Mouse (Mus musculus): Measurements from ENCODE around the gene Opa3. TPM values are rescaled to one million over a fixed set of nuclear protein-coding genes. Genes with fewer than 3 reads are reported as not detected.

The Opa3 gene
- polyA plus RNA-seq, 2 experiments: 8.3 to 12.8 TPM

GRCm38 (mm10) chr7:19304501-19305412 is 76.6 kb downstream of the Opa3 start:
- H3K4me1 ChIP-seq (replicated peaks; ENCODE audit: control insufficient read depth in 2 of 2, insufficient read depth in 2 of 2, low read length in 1 of 2): peaks cover 6 to 11% of the 10 kb centered on the region in 2 experiments; a peak in 3 of 4 replicates
- H3K9ac ChIP-seq (replicated peaks): no peak overlapping the region
- H3K4me3 ChIP-seq (ENCODE audit: insufficient read depth in 1 of 2, low read depth in 2 of 2, low read length in 2 of 2): peak overlapping the region in 1 of 2 experiments; percentile 10; a peak in 2 of 4 replicates
- no peak overlapping the region for H3K27ac ChIP-seq
- TF ChIP-seq EP300 (IDR thresholded peaks at IDR 0.05; ENCODE audit: low read depth) (no peak), CTCF (IDR thresholded peaks at IDR 0.05; ENCODE audit: low read depth) (no peak)
- ATAC-seq (ENCODE audit: insufficient read depth): no peak
- H3K4me2 ChIP-seq (ENCODE audit: low read depth): peak overlapping the region; percentile 26
- no peaks in the 10 kb centered on the region for H3K9me3 ChIP-seq (ENCODE audit: control insufficient read depth, low read length)
- WGBS (ENCODE audit: insufficient replicate concordance): 2% methylated on average over 48 of the region's 48 CpGs
- H3K36me3 ChIP-seq (replicated peaks; ENCODE audit: control insufficient read depth, insufficient read depth, low read depth): no peaks in the 10 kb centered on the region
- DNase-seq (ENCODE audit: low read depth in 3 of 3, low spot score in 3 of 3): no peak
- H3K27me3 ChIP-seq (ENCODE audit: control insufficient read depth, insufficient read depth, low read length): peaks cover 71% of the 10 kb centered on the region

GRCm38 (mm10) chr7:19305413-19305735 is 77.2 kb downstream of the Opa3 start:
- DNase-seq (ENCODE audit: low read depth in 3 of 3, low spot score in 3 of 3) (no peak), ATAC-seq (ENCODE audit: insufficient read depth) (no peak)
- WGBS (ENCODE audit: insufficient replicate concordance): 9% methylated on average over 6 of the region's 6 CpGs
- H3K4me3 ChIP-seq (ENCODE audit: insufficient read depth in 1 of 2, low read depth in 2 of 2, low read length in 2 of 2): no peak overlapping the region
- no peaks in the 10 kb centered on the region for H3K36me3 ChIP-seq (replicated peaks; ENCODE audit: control insufficient read depth, insufficient read depth, low read depth)
- no peak overlapping the region for H3K9ac ChIP-seq (replicated peaks)
- TF ChIP-seq CTCF (IDR thresholded peaks at IDR 0.05; ENCODE audit: low read depth) (no peak), EP300 (IDR thresholded peaks at IDR 0.05; ENCODE audit: low read depth) (no peak)
- no peaks in the 10 kb centered on the region for H3K9me3 ChIP-seq (ENCODE audit: control insufficient read depth, low read length)
- no peak overlapping the region for H3K27ac ChIP-seq
- H3K27me3 ChIP-seq (ENCODE audit: control insufficient read depth, insufficient read depth, low read length): peaks cover 71% of the 10 kb centered on the region
- H3K4me2 ChIP-seq (ENCODE audit: low read depth): no peak overlapping the region
- H3K4me1 ChIP-seq (replicated peaks; ENCODE audit: control insufficient read depth in 2 of 2, insufficient read depth in 2 of 2, low read length in 1 of 2): peaks cover 6 to 11% of the 10 kb centered on the region in 2 experiments; a peak in 3 of 4 replicates

MicroRNA genes within 50 kb of the gene (microRNA counts, 519-probe panel; counts per million panel counts)
- microRNA mmu-miR-330: 69.9 counts per million

Small RNAs within 50 kb of the gene (microRNA-seq; reads per million reads assigned to microRNA genes)
- 240 reads per million, percentile 58 among the genes with 10 or more reads in this experiment for gene Mir330

Other genes with a start within 250 kb of the Opa3 start
- not detected in 2 replicates for gene Nanos2, start 240.9 kb upstream of the Opa3 start, polyA plus RNA-seq (2012; rRNA removed)
- gene Nanos2, start 240.9 kb upstream of the Opa3 start, polyA plus RNA-seq (2014; fragmentation: Nextera tagmentation; extraction: Ambion mirVana): not detected in 2 replicates
- gene Mypop, start 237.1 kb upstream of the Opa3 start, polyA plus RNA-seq (2012; rRNA removed): 0.20 and 0.21 TPM in 2 replicates
- gene Mypop, start 237.1 kb upstream of the Opa3 start, polyA plus RNA-seq (2014; fragmentation: Nextera tagmentation; extraction: Ambion mirVana): 0.30 and 0.34 TPM in 2 replicates
- gene Irf2bp1, start 224.3 kb upstream of the Opa3 start, polyA plus RNA-seq (2012; rRNA removed): 6.8 and 8.3 TPM in 2 replicates
- gene Irf2bp1, start 224.3 kb upstream of the Opa3 start, polyA plus RNA-seq (2014; fragmentation: Nextera tagmentation; extraction: Ambion mirVana): 6.8 and 7.9 TPM in 2 replicates
- 12.2 and 13.9 TPM in 2 replicates for gene Foxa3, start 204.8 kb upstream of the Opa3 start, polyA plus RNA-seq (2012; rRNA removed)
- 25.7 and 26.5 TPM in 2 replicates for gene Foxa3, start 204.8 kb upstream of the Opa3 start, polyA plus RNA-seq (2014; fragmentation: Nextera tagmentation; extraction: Ambion mirVana)
- gene Sympk, start 204.0 kb upstream of the Opa3 start, polyA plus RNA-seq (2012; rRNA removed): 27.3 and 29.1 TPM in 2 replicates
- 10.7 and 11.8 TPM in 2 replicates for gene Sympk, start 204.0 kb upstream of the Opa3 start, polyA plus RNA-seq (2014; fragmentation: Nextera tagmentation; extraction: Ambion mirVana)
- not detected in 2 replicates for gene Rsph6a, start 173.6 kb upstream of the Opa3 start, polyA plus RNA-seq (2012; rRNA removed)
- not detected in 2 replicates for gene Rsph6a, start 173.6 kb upstream of the Opa3 start, polyA plus RNA-seq (2014; fragmentation: Nextera tagmentation; extraction: Ambion mirVana)
- 18.1 and 20.2 TPM in 2 replicates for gene Dmwd, start 152.1 kb upstream of the Opa3 start, polyA plus RNA-seq (2012; rRNA removed)
- 3.5 and 3.7 TPM in 2 replicates for gene Dmwd, start 152.1 kb upstream of the Opa3 start, polyA plus RNA-seq (2014; fragmentation: Nextera tagmentation; extraction: Ambion mirVana)
- 17.9 and 20.7 TPM in 2 replicates for gene Dmpk, start 144.5 kb upstream of the Opa3 start, polyA plus RNA-seq (2012; rRNA removed)
- gene Dmpk, start 144.5 kb upstream of the Opa3 start, polyA plus RNA-seq (2014; fragmentation: Nextera tagmentation; extraction: Ambion mirVana): 8.3 and 10.6 TPM in 2 replicates
- gene Six5, start 133.7 kb upstream of the Opa3 start, polyA plus RNA-seq (2012; rRNA removed): 3.3 and 4.3 TPM in 2 replicates
- 0.60 and 1.3 TPM in 2 replicates for gene Six5, start 133.7 kb upstream of the Opa3 start, polyA plus RNA-seq (2014; fragmentation: Nextera tagmentation; extraction: Ambion mirVana)
- 0.14 and 0.25 TPM in 2 replicates for gene Gm4969, start 110.0 kb upstream of the Opa3 start, polyA plus RNA-seq (2012; rRNA removed)
- gene Gm4969, start 110.0 kb upstream of the Opa3 start, polyA plus RNA-seq (2014; fragmentation: Nextera tagmentation; extraction: Ambion mirVana): 0.16 and 0.22 TPM in 2 replicates
- gene Fbxo46, start 108.5 kb upstream of the Opa3 start, polyA plus RNA-seq (2012; rRNA removed): 2.0 and 2.6 TPM in 2 replicates
- 2.6 and 3.0 TPM in 2 replicates for gene Fbxo46, start 108.5 kb upstream of the Opa3 start, polyA plus RNA-seq (2014; fragmentation: Nextera tagmentation; extraction: Ambion mirVana)
- gene Qpctl, start 79.0 kb upstream of the Opa3 start, polyA plus RNA-seq (2012; rRNA removed): 2.2 and 2.3 TPM in 2 replicates
- gene Qpctl, start 79.0 kb upstream of the Opa3 start, polyA plus RNA-seq (2014; fragmentation: Nextera tagmentation; extraction: Ambion mirVana): 2.3 and 3.0 TPM in 2 replicates
- gene Snrpd2, start 78.6 kb upstream of the Opa3 start, polyA plus RNA-seq (2012; rRNA removed): 40.7 and 67.5 TPM in 2 replicates
- gene Snrpd2, start 78.6 kb upstream of the Opa3 start, polyA plus RNA-seq (2014; fragmentation: Nextera tagmentation; extraction: Ambion mirVana): 75.3 and 76.0 TPM in 2 replicates
- 0.05 and 0.16 TPM in 2 replicates for gene Gipr, start 62.2 kb upstream of the Opa3 start, polyA plus RNA-seq (2012; rRNA removed)
- gene Gipr, start 62.2 kb upstream of the Opa3 start, polyA plus RNA-seq (2014; fragmentation: Nextera tagmentation; extraction: Ambion mirVana): 0.10 TPM in 1 of 2 replicates, not detected in the other
- 6.1 and 7.3 TPM in 2 replicates for gene Eml2, start 51.9 kb upstream of the Opa3 start, polyA plus RNA-seq (2012; rRNA removed)
- gene Eml2, start 51.9 kb upstream of the Opa3 start, polyA plus RNA-seq (2014; fragmentation: Nextera tagmentation; extraction: Ambion mirVana): 0.98 and 1.3 TPM in 2 replicates
- gene Gpr4, start 15.8 kb upstream of the Opa3 start, polyA plus RNA-seq (2012; rRNA removed): 0.35 and 0.53 TPM in 2 replicates
- 0.10 and 0.23 TPM in 2 replicates for gene Gpr4, start 15.8 kb upstream of the Opa3 start, polyA plus RNA-seq (2014; fragmentation: Nextera tagmentation; extraction: Ambion mirVana)
- gene Vasp, start 43.5 kb downstream of the Opa3 start, polyA plus RNA-seq (2012; rRNA removed): 35.3 and 39.9 TPM in 2 replicates
- gene Vasp, start 43.5 kb downstream of the Opa3 start, polyA plus RNA-seq (2014; fragmentation: Nextera tagmentation; extraction: Ambion mirVana): 25.5 and 31.0 TPM in 2 replicates
- gene Ppm1n, start 51.7 kb downstream of the Opa3 start, polyA plus RNA-seq (2012; rRNA removed): 0.04 TPM in 1 of 2 replicates, not detected in the other
- gene Ppm1n, start 51.7 kb downstream of the Opa3 start, polyA plus RNA-seq (2014; fragmentation: Nextera tagmentation; extraction: Ambion mirVana): not detected in 2 replicates
- 2.9 and 4.1 TPM in 2 replicates for gene Rtn2, start 54.3 kb downstream of the Opa3 start, polyA plus RNA-seq (2012; rRNA removed)
- 2.6 and 3.0 TPM in 2 replicates for gene Rtn2, start 54.3 kb downstream of the Opa3 start, polyA plus RNA-seq (2014; fragmentation: Nextera tagmentation; extraction: Ambion mirVana)
- 0.03 and 0.04 TPM in 2 replicates for gene Fosb, start 81.7 kb downstream of the Opa3 start, polyA plus RNA-seq (2012; rRNA removed)
- not detected in 2 replicates for gene Fosb, start 81.7 kb downstream of the Opa3 start, polyA plus RNA-seq (2014; fragmentation: Nextera tagmentation; extraction: Ambion mirVana)
- 8.5 and 9.8 TPM in 2 replicates for gene Ercc1, start 116.4 kb downstream of the Opa3 start, polyA plus RNA-seq (2012; rRNA removed)
- gene Ercc1, start 116.4 kb downstream of the Opa3 start, polyA plus RNA-seq (2014; fragmentation: Nextera tagmentation; extraction: Ambion mirVana): 15.7 and 19.2 TPM in 2 replicates
- gene Cd3eap, start 131.1 kb downstream of the Opa3 start, polyA plus RNA-seq (2012; rRNA removed): 4.5 and 6.7 TPM in 2 replicates
- gene Cd3eap, start 131.1 kb downstream of the Opa3 start, polyA plus RNA-seq (2014; fragmentation: Nextera tagmentation; extraction: Ambion mirVana): 7.2 and 7.8 TPM in 2 replicates
- gene Ppp1r13l, start 131.4 kb downstream of the Opa3 start, polyA plus RNA-seq (2012; rRNA removed): 2.3 TPM in 2 replicates
- 0.65 and 1.0 TPM in 2 replicates for gene Ppp1r13l, start 131.4 kb downstream of the Opa3 start, polyA plus RNA-seq (2014; fragmentation: Nextera tagmentation; extraction: Ambion mirVana)
- gene Ercc2, start 153.7 kb downstream of the Opa3 start, polyA plus RNA-seq (2012; rRNA removed): 11.7 and 12.3 TPM in 2 replicates
- gene Ercc2, start 153.7 kb downstream of the Opa3 start, polyA plus RNA-seq (2014; fragmentation: Nextera tagmentation; extraction: Ambion mirVana): 4.6 and 5.5 TPM in 2 replicates
- gene Klc3, start 175.8 kb downstream of the Opa3 start, polyA plus RNA-seq (2012; rRNA removed): 0.18 and 0.21 TPM in 2 replicates
- 0.13 and 0.58 TPM in 2 replicates for gene Klc3, start 175.8 kb downstream of the Opa3 start, polyA plus RNA-seq (2014; fragmentation: Nextera tagmentation; extraction: Ambion mirVana)
- gene Ckm, start 176.4 kb downstream of the Opa3 start, polyA plus RNA-seq (2012; rRNA removed): 0.12 and 0.14 TPM in 2 replicates
- gene Ckm, start 176.4 kb downstream of the Opa3 start, polyA plus RNA-seq (2014; fragmentation: Nextera tagmentation; extraction: Ambion mirVana): 0.11 and 0.19 TPM in 2 replicates
- gene Mark4, start 230.5 kb downstream of the Opa3 start, polyA plus RNA-seq (2012; rRNA removed): 2.4 and 2.5 TPM in 2 replicates
- gene Mark4, start 230.5 kb downstream of the Opa3 start, polyA plus RNA-seq (2014; fragmentation: Nextera tagmentation; extraction: Ambion mirVana): 0.80 and 2.5 TPM in 2 replicates
- gene Exoc3l2, start 235.0 kb downstream of the Opa3 start, polyA plus RNA-seq (2012; rRNA removed): 1.7 and 1.9 TPM in 2 replicates
- 0.48 and 0.78 TPM in 2 replicates for gene Exoc3l2, start 235.0 kb downstream of the Opa3 start, polyA plus RNA-seq (2014; fragmentation: Nextera tagmentation; extraction: Ambion mirVana)

Measured in liver, embryonic 14.5 days (tissue).